Mouse (Mus musculus) lung, adult 18-20 months (tissue): ENCODE data around the gene Tnfrsf8.
A peak's percentile ranks its signal among the peaks of the same experiment; 100 is the strongest.
"Not testable (repeated sequence)": the region's sequence is repeated elsewhere in the genome, so short reads cannot be mapped to it uniquely, and the experiment has no call there.

Experiments
- DNase-seq, 2 experiments: peaks; one replicate each; pipeline ENCODE4 v3.0.0; 2022; ENCODE audit warnings: mixed read lengths in 2 of 2

Tnfrsf8 gene

DNA sequence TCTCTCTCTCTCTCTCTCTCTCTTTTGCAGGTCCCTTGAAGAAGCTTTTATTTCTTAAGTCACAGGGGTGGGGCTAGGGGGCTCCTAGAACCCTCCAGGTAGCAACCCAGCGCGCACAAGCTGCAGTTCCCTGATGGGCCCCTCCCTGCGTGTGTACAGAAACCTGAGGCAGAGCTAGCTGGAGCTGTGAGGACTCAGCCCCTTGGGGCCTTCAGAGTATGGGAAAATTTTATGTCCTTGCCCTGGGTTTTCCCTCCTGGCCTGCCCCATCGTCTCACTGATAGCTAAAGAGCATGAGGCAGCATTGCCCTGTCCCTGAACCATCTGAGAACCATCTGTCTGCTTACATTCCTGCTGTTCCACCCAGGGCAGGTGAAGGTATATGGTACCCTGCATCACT is 8.5 kb downstream of the Tnfrsf8 start:
- no peak for DNase-seq

DNA sequence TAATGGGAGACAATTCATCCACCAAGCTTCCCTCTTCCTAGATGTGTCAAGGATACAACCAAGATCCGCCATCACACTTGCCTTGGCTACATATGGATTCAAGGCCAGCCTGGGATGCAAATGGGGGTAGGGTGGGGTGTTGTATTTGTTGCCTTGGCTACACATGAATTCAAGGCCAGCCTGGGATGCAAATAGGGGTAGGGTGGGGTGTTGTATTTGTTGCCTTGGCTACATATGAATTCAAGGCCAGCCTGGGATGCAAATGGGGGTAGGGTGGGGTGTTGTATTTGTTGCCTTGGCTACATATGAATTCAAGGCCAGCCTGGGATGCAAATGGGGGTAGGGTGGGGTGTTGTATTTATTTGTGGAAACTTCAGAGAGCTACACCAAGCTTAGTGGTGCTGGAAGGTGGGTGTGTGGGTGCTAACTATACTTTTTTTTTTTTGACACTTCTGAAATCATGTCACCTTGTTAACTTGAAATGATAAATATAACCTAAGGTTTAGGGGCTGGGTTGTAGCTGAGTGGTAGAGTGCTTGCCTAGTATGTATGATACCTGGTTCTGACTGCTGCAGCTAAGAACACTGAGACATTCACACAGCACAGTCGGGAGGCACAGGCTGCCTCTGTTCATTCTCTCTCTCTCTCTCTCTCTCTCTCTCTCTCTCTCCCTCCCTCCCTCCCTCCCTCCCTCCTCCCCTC is 9.2 kb downstream of the Tnfrsf8 start:
- not testable (repeated sequence) for DNase-seq

DNA sequence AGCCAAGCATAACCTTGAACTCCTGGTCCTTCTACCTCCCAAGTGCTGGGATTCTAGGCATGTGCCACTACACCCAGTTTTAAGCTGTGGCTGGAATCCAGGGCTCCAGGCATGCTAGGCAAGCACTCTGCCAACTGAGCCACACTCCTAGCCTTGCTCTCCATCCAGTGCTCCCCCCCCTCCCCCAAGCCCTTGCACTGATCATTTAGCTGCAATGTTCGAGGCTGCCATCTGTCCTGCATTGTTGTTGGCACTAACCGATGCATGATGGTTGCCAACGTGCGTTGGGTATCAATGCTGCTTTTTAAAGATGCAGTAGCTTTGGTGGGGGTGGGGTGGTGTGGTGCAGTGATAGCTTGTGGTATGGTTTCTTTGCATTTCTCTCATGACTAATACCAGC is 10.9 kb downstream of the Tnfrsf8 start:
- no peak for DNase-seq

DNA sequence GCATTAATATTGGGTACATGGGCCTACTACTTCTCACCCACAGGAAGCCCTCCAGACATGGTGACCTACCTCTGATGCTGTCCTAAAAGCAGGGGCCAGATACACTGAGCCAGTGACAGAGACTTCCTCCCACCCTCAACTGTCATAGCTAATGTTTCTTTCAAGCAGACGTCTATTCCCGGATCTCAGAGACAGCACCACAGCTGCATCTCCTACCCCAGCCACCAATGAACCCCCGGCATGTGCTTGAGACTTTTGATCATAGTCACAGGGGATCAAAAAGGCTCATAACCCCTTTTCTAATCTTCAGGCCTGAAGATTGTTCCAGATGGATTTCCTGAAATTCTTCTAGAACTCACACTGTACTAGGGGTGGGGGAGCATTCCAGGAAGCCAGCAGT is 12.9 kb downstream of the Tnfrsf8 start:
- DNase-seq = no peak

DNA sequence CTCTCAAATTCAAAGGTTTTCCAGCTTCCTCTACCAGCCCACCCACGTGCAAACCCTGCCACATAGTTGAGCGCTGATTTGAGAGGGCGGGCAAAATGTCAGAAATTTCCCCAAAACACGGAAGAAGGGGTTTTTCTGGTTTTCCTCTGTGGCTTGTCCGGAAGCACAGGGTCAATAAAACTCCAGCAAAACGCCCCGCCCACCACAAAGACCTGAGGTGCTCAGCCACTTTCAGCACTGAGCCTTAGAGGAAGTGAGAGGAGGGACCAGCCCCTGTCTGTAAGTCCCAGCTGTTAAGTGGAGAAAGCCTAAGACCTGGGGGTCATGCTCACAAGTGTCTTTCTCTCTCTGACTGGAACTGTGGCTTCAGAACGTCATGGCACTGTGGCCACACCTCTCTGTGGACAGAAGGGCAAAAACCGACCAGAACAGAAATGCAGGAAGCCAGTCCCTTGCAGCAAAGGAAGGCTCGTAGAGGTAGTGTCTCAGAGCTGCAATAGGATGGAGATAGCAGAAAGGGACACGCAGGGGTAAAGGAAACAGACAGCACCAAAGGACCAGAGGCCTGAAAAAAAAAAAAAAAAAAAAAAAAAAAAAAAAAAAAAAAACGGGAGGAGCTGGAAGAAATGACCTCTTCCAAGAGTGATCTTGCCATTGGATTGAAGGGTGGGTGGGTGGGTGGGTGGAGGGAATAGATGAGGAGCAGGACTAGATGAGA is 14.6 kb downstream of the Tnfrsf8 start:
- peak; percentile 37 to 58 for DNase-seq

DNA sequence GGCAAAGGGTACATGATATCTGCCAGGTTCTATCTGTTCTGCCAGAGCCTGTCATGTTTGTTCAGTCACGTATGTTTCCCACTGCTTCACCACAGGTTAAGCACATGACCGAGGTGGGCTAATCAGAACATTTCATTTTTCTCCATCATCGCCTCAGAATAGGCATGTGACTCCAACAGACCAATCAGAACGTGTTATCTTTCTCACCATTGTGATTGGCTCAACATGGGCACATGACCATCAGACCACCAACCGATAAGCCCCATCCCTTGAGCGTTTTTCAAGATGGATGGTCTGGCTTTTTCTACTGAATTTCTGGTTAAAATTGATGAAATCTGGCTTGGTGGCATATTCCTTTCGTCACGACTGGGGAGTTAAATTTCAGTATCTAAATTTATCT is 15.6 kb downstream of the Tnfrsf8 start:
- no peak for DNase-seq

DNA sequence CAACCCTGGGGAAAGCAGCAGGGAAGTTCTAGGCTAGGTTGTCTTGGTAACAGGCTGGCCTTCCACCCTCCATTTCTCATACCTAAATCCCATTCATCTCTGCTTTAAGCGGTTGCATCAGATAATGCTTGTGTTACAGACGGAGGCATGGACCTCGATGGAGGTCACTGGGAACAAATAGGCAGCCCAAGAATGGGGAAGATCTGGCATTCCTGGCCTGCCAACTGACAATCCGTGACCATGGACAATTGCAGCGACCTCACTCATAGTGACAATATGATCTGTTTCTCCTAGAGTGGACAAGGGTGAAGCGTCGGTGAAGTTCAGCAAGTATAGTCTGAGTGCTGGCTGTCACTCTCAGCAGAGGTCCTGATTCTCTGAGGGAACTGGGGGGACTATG is 16.1 kb downstream of the Tnfrsf8 start:
- DNase-seq = no peak

DNA sequence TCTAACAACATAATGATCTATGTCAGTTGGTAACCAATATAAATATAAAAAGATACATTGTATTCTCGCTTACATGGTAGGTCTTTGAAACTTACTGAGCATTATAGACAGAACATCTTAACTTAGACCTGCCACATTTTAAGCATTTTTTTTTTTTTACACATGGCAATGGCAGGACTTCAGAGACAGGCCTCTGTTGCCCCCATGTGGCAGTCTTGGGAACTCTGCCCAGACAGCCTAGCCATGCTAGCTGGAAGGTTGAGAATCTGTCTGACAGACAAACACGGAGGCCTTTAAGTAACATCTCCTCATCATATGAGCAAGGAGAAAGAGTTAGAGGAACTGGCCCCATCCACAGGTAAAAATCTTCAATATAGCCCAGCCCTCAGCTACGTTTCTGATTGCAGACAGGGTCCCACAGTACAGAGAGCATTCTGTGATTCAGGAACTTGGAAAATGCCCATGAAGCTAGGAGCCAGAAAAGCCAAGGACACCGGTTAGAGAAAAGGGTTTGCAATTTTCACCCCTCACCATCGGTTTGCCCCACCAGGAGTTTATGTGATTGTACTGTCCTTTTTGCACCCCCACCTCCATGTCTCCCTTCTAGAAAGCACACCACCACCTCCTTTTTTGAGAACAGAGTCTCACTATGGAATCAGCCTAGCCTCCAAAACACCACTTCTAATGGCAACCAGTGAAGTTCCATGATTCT is 19.2 kb downstream of the Tnfrsf8 start:
- peak; percentile 45 to 53 for DNase-seq

DNA sequence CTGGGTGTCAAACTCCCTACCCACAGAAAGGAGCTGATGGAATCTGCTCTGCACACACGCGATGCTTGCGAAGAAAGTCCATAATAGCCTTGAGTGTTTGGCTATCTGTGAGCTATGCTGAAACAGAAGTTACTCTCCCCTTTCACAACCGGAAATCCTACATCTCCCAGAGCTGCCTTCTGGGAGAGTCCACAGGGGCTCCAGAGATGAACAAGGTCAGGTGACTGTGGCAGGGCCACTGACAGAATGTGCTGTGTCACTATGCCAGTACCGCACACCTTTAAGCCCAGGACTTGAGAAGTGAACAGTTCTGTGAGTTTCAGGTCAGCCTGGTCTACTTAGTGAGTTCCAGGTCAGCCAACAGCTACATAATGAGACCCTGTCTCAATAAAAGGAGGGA is 20.4 kb downstream of the Tnfrsf8 start:
- no peak for DNase-seq

DNA sequence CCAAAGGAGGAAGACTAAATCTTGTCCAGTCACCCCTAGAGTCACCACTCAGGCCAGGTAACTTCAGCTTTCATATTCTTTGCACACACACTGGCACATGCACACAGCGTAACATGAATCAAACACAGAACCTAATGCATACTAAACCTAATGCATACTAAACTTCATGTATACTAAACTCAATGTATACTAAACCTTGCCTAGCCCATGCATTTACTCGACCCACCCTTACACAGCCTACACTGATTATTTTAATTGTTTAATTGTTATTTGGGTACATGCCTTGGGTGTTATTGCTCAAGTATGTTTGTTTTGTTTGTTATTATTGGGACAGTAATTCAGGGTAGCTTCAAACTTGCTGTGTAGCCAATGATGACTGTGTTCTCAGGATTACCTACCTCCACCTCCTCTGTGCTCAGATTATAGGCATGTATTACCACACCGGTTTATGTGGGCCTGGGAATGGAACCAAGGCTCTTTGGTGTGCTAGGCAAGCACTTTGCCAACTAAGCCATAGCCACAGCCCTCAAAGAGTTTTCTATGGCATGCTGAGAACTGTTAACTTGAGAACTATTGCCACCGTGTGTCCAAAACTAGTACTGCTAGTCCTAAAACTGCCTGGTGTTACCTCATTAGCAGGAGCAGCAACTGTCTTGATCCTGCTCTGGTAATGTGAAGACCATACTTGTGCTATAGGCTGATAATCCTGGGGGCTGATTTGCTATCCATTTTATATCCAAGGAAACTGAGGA is 28.4 kb downstream of the Tnfrsf8 start:
- DNase-seq = peak; percentile 53 to 73

DNA sequence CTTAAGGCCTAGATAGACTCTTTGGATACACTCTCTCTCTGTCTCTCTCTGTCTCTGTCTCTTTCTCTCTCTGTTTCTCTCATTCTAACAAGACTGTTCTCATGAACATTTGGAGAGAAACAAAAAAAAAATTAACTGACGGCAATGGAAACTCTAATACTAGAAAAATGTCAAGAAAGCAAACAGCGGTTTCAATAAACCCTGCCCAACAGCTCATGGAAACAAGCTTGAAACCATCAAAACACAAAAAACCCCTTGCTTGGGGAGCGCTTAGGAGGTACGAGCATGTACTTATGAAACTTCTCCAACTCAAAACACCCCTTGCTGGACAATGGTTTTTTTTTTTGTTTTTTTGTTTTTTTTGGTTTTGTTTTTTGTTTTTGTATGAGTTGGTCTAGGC is 30.3 kb downstream of the Tnfrsf8 start:
- no peak for DNase-seq

DNA sequence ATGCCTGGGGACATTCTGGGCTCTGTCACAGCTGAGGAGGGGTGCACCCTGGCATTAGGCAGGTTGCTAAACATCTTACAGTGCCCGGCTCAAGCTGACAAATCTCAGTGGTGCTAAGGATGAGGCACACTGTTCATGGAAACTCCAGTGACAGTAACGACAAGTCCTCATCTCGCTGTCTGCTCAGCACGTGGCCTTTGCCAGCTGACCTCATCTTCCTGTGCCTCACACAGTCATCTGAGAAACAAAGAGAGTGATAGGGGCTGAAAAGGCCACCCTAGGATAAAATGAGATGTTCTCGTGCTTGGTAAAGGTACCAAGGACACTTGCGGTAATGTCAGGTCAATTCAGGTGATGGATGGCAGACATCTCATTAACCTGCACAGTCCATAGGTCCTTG is 31.5 kb downstream of the Tnfrsf8 start:
- no peak for DNase-seq

DNA sequence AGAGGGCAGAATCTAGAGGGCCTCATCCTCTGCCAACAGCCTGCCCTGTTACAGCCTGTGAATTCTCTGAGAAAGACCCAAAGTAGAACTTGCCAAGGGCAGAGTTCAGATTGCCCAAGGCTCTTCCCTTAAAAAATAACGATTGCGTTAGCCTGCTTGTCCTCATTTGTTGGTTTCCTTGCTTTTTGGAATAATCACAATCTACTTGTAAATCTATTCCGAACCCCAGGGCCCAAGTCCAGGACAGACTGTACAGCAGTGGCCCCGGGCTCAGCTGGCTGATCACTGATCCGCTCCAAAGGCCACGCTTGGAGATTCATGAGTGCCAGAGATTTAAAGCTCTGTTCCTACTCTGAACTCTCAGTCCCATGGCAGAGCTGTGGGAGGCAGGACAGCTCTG is 34.0 kb downstream of the Tnfrsf8 start:
- peak; percentile 48 to 51 for DNase-seq

DNA sequence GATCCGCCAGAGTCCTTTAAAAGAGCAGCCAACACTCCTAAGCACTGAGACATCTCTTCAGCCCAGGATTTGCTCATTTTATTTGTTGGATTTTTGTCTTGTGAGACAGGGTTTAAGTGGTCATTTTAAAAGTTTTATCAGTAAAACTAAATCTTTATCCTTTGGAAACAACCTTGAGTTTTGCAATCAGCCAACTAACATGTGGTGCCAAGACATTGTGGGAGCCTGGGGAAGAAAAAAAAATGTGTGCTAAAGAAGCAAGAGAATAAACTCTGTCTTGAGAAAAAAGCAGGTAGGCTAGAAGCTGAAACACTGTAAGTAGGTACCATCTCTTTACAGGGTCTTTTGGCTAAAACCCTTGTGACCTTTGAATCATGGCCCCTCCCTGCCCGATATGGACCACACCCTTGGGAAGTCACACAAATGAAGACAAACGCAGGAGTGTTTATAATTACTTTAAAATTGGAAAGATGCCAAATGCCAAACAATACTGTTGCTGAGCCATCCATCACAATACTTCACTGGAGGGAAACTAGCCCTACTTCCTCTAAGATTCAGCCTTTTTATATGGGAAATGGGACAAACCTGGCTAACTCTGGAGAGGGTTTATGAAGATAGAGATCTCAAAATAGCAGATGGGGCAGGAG is 36.1 kb downstream of the Tnfrsf8 start:
- DNase-seq = peak in 1 of 2 experiments; percentile 24

DNA sequence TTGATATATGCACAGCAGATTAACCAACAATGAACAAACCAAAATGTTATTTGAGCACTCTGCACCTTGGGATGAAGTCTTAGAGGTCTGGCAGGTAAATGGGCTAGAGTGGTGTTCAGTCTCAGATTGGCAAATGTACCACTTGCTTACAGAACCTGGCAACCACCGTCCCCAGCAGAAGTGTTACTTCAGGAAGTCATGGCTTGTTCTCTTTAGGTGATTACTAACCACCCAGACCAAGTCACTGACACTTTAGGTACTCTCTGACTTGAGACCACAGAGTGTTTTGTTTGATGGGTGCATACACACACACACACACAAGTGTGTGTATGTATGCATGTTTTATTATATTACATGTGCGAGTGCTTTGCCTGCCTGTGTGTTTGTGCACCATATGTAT is 36.7 kb downstream of the Tnfrsf8 start:
- no peak for DNase-seq

DNA sequence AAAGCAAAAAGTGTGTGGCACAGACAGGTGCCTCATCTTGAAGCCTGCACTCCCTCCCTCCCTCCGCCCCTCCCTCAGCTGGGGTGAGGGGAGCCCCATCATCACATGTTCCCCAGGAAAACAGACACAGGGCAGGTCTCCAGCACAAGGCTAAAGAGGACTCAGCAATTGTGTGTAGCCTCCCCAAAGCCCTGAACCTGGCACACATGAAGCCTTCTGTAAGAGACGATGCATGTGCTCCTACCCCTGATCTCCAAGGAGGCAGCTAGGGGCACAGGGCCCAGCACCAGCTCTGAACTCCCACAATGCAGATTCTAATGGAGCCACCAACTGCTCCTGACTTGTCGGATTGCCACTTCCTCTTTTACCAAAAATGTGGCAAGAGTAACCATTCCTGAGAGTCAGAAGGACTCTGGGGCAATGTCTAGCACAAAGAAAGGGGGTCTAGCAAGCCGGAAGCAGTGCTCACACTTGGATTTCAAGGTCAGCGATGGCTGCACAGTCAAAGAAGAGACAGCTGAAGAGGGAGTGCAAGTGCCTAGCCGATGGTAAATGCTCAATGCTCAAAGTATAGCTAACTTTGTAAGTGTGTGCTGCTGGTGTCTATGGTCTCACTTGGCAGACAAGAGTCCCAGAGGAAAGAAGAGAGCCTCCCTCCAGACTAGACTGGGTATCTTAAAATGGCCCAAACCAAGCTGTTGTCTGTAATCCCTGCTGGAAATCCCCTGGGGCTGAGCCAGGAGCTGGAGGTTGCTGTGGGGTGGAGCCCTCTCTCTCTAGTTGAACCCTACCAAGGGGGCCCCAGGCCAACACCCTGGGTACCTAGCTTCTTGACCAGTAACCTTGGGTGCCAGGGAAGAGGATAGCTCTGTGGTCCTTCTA is 38.4 kb downstream of the Tnfrsf8 start:
- DNase-seq = no peak

DNA sequence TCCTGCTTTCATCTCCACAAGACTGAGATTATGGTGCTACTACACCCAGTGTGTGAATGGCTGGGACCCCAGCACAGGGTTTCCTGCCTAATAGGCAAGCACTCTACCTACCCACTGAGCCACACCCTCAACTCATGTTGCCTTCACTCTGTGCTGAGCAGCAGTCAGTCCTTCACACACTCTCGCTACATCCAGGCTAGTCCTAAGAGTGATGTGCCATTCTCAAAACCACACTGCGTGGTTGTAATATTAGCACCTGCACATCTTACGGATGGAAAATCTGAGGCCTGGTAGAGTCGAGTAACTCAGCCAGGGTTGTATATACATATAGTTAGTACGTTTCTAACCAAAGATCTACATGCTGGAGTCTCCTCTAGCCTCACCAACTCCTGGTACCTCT is 40.1 kb downstream of the Tnfrsf8 start:
- no peak for DNase-seq

DNA sequence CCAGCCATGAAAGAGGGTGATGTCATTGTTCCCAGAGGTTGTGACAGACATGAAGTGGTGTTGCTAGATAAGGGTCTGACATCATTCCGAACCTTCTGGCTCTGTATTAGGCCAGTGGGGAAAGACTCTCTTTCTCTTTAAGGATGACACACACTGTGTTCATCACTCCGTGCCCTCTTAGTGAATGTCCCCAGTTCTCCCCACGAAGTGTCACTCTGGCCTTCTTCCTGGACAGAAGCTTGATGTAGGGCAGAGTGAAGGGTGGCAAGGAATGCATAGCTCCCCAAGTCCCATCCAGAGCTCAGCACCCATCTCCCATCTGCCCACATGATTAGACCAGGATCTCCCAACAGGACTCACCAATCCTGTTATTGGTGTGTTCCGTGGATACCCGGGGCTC is 41.0 kb downstream of the Tnfrsf8 start:
- no peak for DNase-seq

DNA sequence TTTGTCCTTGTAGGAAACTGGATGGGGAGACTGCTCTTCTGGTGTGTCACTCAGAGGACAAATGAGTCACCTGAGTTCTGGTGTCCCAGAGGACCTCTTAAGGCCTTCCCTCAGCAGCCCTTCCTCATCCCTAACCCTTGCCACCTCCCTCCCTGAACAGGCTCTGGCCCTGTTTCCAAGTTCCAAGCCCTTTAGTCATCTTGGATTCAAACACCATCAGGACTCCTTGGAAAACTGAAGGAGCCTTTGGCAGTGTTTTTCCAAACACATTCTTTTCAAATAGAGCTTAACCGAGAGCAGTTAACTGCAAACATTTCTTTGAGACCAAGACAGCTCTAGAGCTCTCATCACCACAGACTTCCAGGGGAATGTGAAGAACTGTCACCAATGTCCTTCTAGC is 42.2 kb downstream of the Tnfrsf8 start:
- DNase-seq = peak; percentile 64 to 75

DNA sequence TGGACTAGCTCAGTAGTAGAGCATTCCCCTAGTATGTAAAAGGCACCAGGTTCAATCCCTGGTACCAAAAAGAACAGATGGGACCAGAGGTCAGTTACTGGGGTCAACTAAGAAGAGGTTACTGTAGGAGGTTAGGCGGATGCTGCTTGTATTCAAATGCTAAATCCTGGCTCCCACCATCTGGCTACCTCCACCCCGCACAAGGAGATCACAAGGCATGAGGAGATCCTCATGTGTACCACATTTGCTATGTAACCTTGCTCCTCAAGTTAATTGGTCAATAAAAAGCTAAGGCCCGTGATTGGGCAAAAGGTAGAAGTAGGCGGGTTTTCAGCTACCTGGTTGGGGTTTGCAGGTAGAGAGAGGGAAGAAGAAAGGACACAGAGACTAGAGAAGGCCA is 43.3 kb downstream of the Tnfrsf8 start:
- no peak for DNase-seq

DNA sequence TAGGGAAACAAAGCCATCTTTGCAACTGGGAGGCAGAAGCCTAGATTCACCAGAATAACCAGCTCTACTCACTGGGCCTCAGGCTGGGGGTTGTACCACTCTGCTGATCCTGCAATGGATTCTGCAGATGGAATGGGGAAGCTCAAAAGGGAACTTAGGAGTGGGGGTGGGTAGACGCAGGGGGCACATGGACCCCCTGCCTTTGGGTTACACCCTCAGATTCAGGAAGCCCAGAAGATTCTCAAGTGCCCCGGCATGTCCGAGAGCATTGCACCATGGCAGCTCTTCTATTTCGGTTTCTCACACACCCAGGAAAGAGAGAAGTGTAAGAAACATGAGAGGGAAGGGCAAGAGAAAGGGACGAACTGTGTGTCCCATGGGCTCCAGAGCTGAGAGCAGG is 44.8 kb downstream of the Tnfrsf8 start:
- DNase-seq = peak; percentile 32 to 39

DNA sequence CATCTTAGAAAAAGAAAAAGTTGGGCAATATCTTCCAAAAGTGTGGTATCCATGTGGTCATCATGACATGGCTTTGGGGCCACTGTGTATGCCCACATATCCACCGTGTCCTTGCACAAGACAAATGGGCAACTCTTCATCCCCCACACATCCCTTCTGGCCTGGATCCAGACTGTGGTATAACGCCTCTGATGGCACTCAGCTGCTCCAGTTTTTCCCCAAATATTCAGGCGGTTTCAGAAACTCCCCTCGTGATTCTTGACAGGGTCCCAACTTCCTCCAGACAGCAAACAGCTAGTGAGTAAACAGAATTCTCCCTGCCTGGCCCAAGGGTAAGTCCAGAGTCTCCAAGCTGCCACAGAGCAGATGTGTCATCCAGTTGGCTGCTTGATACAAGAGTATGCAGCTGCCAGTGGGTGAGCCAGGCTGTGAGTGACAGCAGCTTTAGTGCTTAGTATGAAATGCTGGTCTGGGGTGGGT is 47.3 kb downstream of the Tnfrsf8 start:
- DNase-seq = peak; percentile 58 to 62
